Mouse (Mus musculus): ENCODE results near the gene Uba5.

Gene Uba5

GRCm38 (mm10) chr9:104062430-104063243 is at the start of gene Uba5:
Gene Uba5 (minus strand): TSS chr9:104063134.
- no peak for TF ChIP-seq GATA4 (IDR thresholded peaks at IDR 0.05; ENCODE audit: insufficient replicate concordance, low read length)

DNA sequence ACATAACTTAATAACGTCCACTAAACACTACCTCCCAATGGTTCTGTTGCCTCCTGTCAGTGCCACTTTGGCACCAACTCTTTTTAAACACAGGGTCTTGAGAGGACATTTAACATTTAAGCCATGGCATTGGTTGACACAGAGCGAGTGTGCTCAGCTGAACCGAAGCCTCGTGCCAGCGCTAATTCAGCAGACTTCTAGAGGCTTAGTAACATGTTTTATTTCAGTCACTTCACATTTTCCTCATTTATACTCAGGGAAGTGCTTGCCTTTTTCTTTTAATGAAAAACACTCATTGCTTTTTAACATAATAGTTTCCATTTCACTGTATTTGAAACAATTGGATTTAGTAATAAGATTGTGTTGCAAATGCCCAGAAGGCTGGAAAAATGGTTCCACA is 46.2 kb upstream of the Uba5 start:
- TF ChIP-seq GATA4 (IDR thresholded peaks at IDR 0.05; ENCODE audit: insufficient replicate concordance, low read length), result no peak

DNA sequence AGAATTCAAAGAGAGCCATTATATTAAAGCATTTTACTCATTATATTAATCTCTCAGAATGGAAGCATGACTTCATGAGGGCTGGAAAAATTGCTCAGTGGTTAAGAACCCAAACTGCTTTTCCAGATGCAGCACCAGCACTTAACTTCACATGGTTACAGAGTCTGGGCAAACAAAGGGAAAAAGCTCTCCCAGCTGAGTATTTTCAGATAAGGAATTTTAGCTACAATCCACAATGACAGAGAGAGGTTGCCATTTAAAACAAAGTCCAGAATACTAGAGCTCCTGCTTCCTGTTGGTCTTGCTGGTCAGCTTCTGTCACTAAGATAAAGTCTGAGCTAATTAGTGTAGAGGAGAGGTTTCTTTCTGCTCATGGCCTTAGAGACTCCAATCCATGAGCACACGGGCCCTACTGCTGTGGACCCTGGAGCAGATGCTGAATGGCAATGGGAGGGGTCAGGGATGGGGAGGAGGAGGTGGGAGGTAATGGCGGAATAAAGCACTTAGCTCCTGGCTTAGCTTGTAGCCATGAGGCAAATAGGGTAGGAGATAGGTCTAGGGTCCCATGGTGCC is 45.7 kb upstream of the Uba5 start:
- no peak for TF ChIP-seq GATA4 (IDR thresholded peaks at IDR 0.05; ENCODE audit: insufficient replicate concordance, low read length)

DNA sequence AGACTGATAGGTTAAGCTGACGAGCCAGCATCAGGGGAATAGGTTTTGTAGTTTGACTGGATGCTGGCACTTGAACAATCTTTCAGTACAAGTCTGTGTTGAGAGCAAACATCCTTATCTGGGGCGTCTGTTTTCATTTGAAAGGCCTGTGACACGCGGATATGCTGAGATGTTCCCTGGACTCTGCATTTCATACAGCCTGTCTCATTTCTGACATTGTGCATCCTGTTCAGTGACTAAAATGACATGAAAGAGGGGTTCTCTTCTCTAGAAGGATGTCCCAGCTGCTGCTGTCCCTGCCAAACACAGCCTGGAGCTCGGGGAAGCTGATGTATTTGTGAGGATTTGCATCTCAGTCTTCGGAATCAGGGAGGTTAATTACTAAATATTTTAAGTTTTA is 44.5 kb upstream of the Uba5 start:
- TF ChIP-seq GATA4 (IDR thresholded peaks at IDR 0.05; ENCODE audit: insufficient replicate concordance, low read length), result peak; percentile 23; the same call in 1 of the 2 replicates

DNA sequence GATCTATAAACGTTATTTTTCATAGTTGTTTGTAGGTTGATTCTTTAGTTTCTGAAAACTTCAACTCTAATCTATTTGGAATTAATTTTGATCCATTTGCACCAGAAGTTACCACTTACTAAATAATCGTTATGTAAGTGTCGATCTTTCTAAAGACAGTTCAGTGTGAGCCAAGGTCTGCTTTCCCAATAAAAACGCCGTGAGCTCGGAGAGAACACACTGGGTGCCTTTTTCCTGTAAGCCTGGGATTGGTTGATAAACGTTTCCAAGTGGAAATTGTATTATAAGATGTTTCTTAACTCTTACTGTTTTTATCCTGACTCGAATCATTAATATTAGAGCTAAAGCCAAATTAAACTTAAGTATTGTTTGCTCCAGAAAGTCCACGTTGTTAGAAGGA is 44.0 kb upstream of the Uba5 start:
- no peak for TF ChIP-seq GATA4 (IDR thresholded peaks at IDR 0.05; ENCODE audit: insufficient replicate concordance, low read length)

- TF ChIP-seq GATA4 (IDR thresholded peaks at IDR 0.05; ENCODE audit: insufficient replicate concordance, low read length), result no peak
Observed at GRCm38 (mm10) chr9:104104986-104105385, 42.1 kb upstream of the Uba5 start.

DNA sequence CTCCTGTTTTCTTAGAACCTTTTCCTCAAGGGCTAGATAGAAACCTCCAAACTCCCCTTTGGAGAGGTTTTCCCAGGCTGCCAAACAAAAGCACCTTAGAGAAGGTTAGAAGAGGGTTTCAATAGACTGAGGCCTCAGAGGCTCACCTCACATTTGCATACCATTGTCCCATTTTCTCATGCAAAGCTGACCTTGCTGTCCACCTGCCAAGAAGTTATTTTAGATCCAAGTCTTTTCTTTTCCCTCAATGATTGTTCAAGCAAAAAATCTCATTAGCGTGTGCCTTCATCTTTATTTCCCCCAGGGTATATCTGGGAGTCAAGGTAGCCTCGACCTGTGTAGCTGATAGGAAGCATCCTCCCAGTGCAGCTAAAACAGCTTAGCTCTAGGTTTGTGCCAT is 40.0 kb upstream of the Uba5 start:
- TF ChIP-seq GATA4 (IDR thresholded peaks at IDR 0.05; ENCODE audit: insufficient replicate concordance, low read length), result no peak

GRCm38 (mm10) chr9:104102301-104102700 is 39.4 kb upstream of the Uba5 start:
- no peak for TF ChIP-seq GATA4 (IDR thresholded peaks at IDR 0.05; ENCODE audit: insufficient replicate concordance, low read length)

DNA sequence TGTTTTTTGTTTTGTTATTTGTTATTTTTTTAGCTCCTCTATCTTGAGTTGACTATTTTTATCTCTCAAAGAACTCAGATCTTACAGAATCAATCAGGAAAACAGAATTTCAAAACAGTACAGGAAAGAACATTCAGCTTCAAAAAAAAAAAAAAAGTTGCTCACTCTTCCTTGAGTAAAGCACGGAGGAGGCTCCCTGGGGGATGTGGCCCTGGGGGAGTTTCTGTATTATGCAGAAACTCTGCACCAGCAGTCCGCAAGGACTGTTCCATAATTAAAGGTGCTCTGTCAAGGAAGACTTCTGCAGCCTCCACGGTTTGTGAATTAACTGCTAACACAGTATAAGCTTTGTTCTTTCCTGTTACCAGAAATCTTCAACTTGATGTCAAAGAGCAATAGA is 38.5 kb upstream of the Uba5 start:
- no peak for TF ChIP-seq GATA4 (IDR thresholded peaks at IDR 0.05; ENCODE audit: insufficient replicate concordance, low read length)

- TF ChIP-seq GATA4 (IDR thresholded peaks at IDR 0.05; ENCODE audit: insufficient replicate concordance, low read length), result no peak
Observed at GRCm38 (mm10) chr9:104100822-104101221, 37.9 kb upstream of the Uba5 start.

DNA sequence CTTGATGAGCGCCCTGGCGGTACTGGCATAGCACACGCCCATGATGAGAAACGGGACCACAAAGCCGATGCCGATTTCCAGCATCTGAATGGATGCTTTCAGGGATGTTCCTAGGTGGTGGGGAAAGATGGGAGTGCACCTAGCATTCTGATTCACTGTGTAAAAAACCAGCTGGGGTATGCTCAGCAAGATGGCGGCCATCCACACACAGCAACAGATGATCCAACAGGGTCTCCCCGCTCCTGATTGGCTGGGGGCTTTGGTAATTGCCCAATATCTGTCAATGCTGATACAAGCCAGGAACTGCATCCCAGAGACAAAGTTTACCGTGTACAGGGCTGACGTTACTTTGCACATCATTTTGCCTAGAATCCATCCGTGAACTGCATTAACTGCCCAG is 36.1 kb upstream of the Uba5 start:
- TF ChIP-seq GATA4 (IDR thresholded peaks at IDR 0.05; ENCODE audit: insufficient replicate concordance, low read length), result no peak

DNA sequence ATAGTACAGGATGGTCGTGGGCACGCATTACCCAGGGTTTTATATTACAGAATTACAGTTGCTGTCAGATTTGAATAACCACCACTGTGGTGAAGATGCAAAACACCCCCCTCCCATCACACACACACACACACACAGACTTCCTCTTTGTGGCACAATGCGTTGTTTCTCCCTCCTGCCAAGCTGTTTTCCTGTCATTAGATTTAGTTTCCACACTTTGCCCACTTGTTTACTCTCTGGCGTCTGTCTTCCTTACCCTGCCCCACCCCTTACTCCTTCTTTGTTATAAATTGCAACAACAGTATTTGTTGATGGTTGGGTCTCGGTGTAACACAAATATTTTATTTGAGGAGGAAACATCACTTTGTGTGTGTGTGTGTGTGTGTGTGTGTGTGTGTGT is 35.3 kb upstream of the Uba5 start:
- TF ChIP-seq GATA4 (IDR thresholded peaks at IDR 0.05; ENCODE audit: insufficient replicate concordance, low read length), result no peak

DNA sequence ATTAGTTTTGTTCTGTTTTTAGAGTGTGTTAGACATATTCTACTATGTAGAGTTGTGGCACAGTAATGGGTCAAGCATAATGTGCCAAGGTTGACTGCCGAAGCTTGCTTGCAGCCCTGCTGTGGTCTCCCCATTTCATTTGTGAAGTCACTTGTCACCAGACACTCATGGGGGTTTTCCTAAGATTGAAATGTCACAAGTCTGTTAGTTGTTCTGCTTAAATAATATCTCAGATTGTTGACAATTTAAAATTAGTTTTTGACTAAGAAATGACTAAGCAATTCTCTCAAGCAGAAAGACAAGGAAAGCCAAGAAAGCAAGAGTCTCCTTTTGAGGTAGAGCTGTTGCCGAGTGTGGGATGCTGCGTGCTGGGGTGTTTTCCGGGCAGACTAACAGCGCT is 30.0 kb upstream of the Uba5 start:
- no peak for TF ChIP-seq GATA4 (IDR thresholded peaks at IDR 0.05; ENCODE audit: insufficient replicate concordance, low read length)

DNA sequence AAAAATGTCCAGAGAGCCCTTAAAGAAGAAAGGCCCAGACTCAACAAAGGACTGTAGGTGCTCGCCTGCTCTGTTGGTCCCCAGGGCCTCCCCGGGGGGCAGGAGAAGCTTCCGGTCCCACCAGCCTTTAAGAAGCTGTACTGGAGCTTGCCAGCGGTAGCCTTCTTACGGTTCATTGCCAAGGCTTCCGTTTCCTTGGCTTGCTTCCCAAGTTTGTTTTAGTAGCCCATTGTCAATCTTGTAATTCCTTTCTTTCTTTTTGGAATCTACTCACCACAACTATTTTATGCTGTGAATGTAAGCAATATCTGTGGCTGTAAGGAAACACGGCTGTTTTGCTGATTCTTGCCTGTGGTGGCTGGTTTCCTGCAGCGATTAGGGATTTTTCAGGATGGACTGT is 25.6 kb upstream of the Uba5 start:
- TF ChIP-seq GATA4 (IDR thresholded peaks at IDR 0.05; ENCODE audit: insufficient replicate concordance, low read length), result peak; percentile 54; the same call in 1 of the 2 replicates

DNA sequence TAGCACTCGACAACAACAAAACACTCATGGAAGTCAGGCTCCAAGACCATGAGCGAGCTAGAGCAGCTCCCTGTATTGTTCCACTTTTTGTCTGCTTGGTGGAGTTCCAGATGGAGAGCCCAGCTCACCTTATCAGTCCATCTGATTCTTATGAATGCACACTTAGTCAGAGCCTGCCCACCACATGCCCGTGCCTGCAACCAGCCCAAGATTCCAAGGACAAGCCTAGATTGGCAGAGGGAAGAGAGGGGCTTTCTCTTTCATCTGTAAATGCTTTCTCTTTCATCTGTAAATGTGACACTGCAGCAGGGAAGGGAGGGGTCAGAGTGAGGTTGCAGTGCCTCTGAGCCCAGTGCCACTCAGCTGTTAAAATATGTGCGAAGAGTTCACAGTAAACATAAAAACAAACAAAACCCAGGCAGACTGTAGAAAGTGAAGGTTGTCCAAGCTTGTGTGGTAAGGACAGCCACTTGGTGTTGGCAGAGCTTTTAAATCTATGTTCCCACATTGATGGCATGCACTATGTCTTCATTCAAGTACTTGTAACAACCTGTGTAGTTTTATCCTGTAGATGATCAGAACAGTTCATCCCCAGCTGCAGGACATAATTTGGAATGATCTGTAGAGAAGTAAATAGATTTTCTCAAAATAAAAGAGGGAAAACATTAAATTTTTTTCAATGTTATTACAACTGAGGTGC is 22.9 kb upstream of the Uba5 start:
- no peak for TF ChIP-seq GATA4 (IDR thresholded peaks at IDR 0.05; ENCODE audit: insufficient replicate concordance, low read length)

DNA sequence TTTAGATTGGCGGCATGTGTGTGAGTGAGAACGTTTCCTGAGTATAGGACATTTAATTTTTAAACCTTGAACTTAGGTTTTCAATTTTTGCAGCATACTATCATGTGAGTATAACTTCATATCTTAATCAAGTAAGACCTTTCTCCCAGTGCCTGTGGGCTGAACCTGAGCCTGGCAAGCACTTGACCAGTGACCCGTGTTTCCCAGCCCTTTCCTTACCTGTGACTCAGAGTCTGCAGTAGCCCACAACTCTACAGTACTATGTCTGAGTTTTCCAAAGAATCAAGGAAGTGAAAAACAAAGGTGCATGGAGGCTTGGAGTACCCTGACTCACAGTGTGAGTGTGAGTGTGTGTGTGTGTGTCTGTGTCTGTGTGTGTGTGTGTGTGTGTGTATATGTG is 17.1 kb upstream of the Uba5 start:
- TF ChIP-seq GATA4 (IDR thresholded peaks at IDR 0.05; ENCODE audit: insufficient replicate concordance, low read length), result no peak
